ENCODE assay signal across 16 mouse cellular contexts in genomic region chr12:88949870-88950269, GRCm38 (mm10).
"Had no signal": no experiment of that assay in that cellular context is flagged by ENCODE, and none has a peak within 500 bp of the region (broad histone marks: within the 10 kb centered on the region; RNA-seq: fewer than 3 reads in every experiment).

No protein-coding gene starts in this region.

- H3K4me2 ChIP-seq: neural tube, embryonic 12.5 days; neural tube, embryonic 13.5 days; neural tube, embryonic 15.5 days; stomach, embryonic 15.5 days had no signal

- DNase-seq: retina, postnatal 1 day; right cerebral cortex, adult 18-20 months; right cerebral cortex, postnatal 14 days; right cerebral cortex, postnatal 25 days; right cerebral cortex, postnatal 4 days; thymus, adult 18-20 months; thymus, adult 2 months; thymus, postnatal 14 days; thymus, postnatal 25 days; thymus, postnatal 36 days; thymus, postnatal 4 days had no signal

- H3K36me3 ChIP-seq: neural tube, embryonic 12.5 days; neural tube, embryonic 13.5 days; neural tube, embryonic 15.5 days; stomach, embryonic 15.5 days had no signal

- H3K4me1 ChIP-seq: neural tube, embryonic 12.5 days; neural tube, embryonic 13.5 days; neural tube, embryonic 15.5 days; stomach, embryonic 15.5 days had no signal

- H3K27ac ChIP-seq: neural tube, embryonic 12.5 days; neural tube, embryonic 13.5 days; neural tube, embryonic 15.5 days; stomach, embryonic 15.5 days; stomach, postnatal 0 days had no signal

- H3K27me3 ChIP-seq: neural tube, embryonic 12.5 days; neural tube, embryonic 13.5 days; neural tube, embryonic 15.5 days; stomach, embryonic 15.5 days had no signal

- H3K4me3 ChIP-seq: neural tube, embryonic 12.5 days; neural tube, embryonic 13.5 days; neural tube, embryonic 15.5 days; stomach, embryonic 15.5 days had no signal

- H3K9me3 ChIP-seq: neural tube, embryonic 12.5 days; neural tube, embryonic 13.5 days; neural tube, embryonic 15.5 days; stomach, embryonic 15.5 days had no signal

- H3K9ac ChIP-seq: neural tube, embryonic 12.5 days; neural tube, embryonic 13.5 days; neural tube, embryonic 15.5 days; stomach, embryonic 15.5 days had no signal
